Mouse (Mus musculus) embryo, embryonic 10 days (tissue): ENCODE data around the gene Prss29.

Source experiments
- DNase-seq: peaks from one replicate; pipeline ENCODE4 v3.0.0-alpha.2; 2015; ENCODE audit warnings: low spot score

The Prss29 gene

DNA sequence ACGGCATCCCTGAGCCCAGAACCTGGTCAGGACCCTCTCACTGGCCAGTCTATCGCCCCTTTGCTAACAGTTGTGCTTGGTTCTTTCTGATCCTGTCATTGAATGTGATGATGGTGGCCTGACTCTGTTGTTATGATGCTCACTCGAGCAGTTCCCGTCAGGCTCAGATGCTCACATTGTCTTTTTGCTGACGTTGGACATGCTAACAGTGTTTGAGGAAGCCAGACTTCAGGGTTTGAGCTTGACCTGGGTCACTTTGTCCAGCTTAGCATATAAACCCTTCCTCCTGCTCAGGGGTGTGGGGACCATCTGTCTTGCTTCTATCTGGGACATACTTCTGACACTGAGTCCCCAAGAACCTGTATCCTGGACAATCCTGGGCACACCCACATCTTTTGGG is at the start of gene Prss29:
Prss29 (plus strand) TSS at position 301 of the 400 bp plus-strand sequence.
- DNase-seq = no peak

GRCm38 (mm10) chr17:25270795-25271335 is 47.6 kb upstream of the Prss29 start:
- no peak for DNase-seq

DNA sequence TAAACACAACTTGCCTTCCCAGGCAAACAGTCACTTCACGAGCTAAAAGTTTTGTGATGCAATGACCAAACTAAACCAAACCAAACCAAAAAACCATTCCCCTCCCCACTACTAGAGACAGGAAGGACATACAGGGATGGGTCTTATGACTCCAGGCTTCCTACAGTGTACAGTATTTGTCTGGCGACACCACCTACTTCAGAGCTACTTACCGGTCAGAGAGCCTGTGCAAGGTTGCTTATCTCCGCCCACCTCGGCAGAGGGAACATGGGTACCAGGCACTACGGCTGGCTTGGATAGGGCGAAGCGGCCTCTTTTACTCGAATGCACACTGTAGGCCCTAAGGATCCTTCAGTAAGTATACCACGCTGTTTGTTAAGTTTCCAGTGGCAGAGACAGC is 46.1 kb upstream of the Prss29 start:
- DNase-seq = no peak

GRCm38 (mm10) chr17:25272951-25273705 is 45.3 kb upstream of the Prss29 start:
- peak; percentile 93 for DNase-seq

GRCm38 (mm10) chr17:25273706-25274501 is 44.5 kb upstream of the Prss29 start:
- DNase-seq = peak; percentile 97

DNA sequence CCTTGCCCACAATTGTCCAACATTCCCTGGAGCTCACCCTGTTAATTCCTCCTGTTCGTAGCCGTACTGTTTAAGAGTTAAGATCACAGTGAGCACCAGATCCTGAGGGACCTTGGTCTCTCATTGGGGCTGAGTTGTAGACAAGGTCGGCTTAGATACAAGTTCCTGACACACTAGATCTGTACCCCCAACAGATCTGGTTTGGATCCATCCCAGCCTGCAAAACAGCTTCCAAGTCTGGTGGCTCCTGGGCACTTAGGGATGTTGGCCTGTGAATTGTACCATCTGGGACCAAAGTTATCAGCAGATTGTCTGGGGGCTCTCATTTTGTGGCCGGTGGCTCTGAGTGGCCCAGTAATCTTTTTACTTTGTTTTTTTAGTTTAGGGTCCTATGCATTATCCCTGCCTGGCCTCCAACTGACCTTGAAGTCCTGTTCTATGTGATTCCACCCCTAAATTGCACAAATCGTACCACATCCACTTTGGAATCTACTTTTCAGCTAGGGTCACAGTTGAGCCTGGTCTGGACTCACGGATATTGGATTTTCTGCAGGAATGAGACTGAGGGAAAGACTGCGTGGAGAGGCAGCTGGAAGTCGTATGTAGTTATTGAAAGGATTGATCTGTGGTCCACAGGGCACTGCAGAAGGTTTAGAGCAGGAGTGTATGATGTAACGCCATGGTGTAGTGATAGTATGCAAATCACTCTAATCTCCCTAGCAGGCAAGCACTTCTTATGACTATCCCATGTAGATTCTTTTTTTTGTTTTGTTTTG is 43.7 kb upstream of the Prss29 start, which contains the start of gene Ube2i:
Ube2i (minus strand) TSS at position 52 of the 776 bp plus-strand sequence.
- DNase-seq = no peak

DNA sequence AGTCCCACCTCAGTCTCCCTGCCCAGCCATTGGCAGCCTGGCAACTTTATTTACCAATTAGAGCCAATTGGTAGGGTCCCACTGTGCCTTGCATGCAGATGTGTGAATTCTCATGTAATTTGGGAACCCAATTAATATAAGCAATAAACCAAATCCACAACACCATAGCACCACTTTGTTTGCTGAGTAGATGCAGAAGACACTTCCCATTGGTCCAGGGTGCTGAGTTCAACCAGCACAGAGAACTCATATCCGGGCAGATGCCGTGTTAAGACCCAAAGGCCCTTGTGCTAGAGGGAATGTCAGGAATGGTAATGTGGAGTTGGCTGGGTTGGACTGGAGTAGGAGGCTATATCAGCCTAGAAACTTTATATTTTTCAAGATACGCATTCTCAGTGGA is 42.6 kb upstream of the Prss29 start:
- DNase-seq = no peak

- DNase-seq = no peak
Observed at GRCm38 (mm10) chr17:25282133-25282532, 36.3 kb upstream of the Prss29 start.

- peak; percentile 86 for DNase-seq
Observed at GRCm38 (mm10) chr17:25285033-25285432, 33.4 kb upstream of the Prss29 start.

- peak; percentile 80 for DNase-seq
Observed at GRCm38 (mm10) chr17:25288842-25289241, 29.6 kb upstream of the Prss29 start.

GRCm38 (mm10) chr17:25290411-25290810 is 28.0 kb upstream of the Prss29 start:
- no peak for DNase-seq

- DNase-seq = no peak
Observed at GRCm38 (mm10) chr17:25293495-25293894, 25.0 kb upstream of the Prss29 start.

GRCm38 (mm10) chr17:25294111-25294510 is 24.3 kb upstream of the Prss29 start:
- no peak for DNase-seq

- DNase-seq = no peak
Observed at GRCm38 (mm10) chr17:25298094-25298493, 20.4 kb upstream of the Prss29 start, which contains the start of gene Prss34. Gene Prss34, plus strand, starts transcription at chr17:25298394.

GRCm38 (mm10) chr17:25308346-25308745 is 10.1 kb upstream of the Prss29 start, which contains the start of gene Prss28:
Gene Prss28, plus strand, starts transcription at chr17:25308646.
- DNase-seq = no peak

DNA sequence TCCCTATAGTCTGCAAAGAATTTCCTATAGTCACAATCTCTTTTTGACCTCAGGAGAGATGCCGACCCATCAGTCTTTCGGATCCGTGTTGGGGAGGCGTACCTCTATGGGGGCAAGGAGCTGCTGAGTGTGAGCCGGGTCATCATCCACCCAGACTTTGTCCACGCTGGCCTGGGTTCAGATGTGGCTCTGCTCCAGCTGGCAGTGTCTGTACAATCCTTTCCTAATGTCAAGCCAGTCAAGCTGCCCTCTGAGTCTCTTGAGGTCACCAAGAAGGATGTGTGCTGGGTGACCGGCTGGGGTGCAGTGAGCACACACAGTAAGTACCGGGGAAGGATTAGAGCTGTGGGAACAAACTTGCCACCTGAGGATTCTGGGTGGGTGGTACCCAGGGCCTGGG is 2.4 kb downstream of the Prss29 start:
- DNase-seq = no peak

GRCm38 (mm10) chr17:25322930-25323329 is 4.5 kb downstream of the Prss29 start:
- DNase-seq = no peak

DNA sequence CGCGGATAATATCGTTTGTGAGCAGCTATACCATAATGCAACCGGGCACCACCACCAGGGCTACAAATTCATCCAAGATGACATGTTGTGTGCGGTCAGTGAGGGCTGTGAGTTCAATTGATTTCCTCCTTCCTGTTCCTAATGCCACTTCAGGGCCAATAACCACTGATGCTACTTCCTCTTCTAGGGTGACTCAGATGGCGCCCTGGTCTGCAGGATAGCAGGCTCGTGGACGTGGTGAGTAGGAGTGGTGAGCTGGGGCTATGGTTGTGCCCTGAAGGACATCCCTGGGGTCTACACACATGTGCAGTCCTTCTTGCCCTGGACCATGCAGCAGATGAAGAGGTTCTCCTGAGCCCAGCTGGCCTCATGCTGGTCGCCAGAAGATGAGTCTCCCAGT is 13.9 kb downstream of the Prss29 start:
- no peak for DNase-seq

- peak; percentile 91 for DNase-seq
Observed at GRCm38 (mm10) chr17:25333943-25334342, 15.5 kb downstream of the Prss29 start.

GRCm38 (mm10) chr17:25338218-25338617 is 19.8 kb downstream of the Prss29 start:
- no peak for DNase-seq

DNA sequence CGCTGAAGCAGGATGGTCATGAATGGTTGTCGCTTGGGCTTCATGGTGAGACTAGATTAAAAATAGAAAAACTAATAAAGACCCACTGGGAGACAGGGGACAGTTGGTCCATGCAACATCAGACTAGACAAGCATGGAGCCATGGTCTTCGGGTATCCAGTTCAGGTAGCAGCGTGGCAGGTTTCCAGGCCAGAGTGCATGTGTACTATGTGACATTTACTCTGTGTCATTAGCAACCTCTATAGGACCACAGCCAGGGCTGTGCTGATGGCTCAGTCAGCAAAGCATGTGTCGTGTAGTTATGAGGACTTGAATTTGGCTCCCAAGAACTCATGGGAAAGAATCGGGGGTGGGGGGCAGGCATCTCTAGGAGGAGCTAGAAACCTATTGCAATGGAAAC is 21.5 kb downstream of the Prss29 start:
- no peak for DNase-seq

GRCm38 (mm10) chr17:25341490-25341889 is 23.0 kb downstream of the Prss29 start:
- no peak for DNase-seq
